Mouse (Mus musculus) embryonic facial prominence, embryonic 15.5 days (tissue): ENCODE data around the gene Cpm. TPM values are rescaled to one million over a fixed set of nuclear protein-coding genes. Genes with fewer than 3 reads are reported as not detected.
"Not testable (repeated sequence)": the region's sequence is repeated elsewhere in the genome, so short reads cannot be mapped to it uniquely, and the experiment has no call there.

Experiments
- ATAC-seq: fragments of 200-750 bp; cut with Nextera tagmentation; 2 replicates; pipeline ENCODE4 v1.8.0; 2017; ENCODE audit warnings: low read depth, moderate TSS enrichment; ENCODE audit not compliant: insufficient number of reproducible peaks, low FRiP score, low TSS enrichment
- H3K27ac ChIP-seq: fragments of 300-500 bp; sonication (generic); replicated peaks from 2 replicates; pipeline ENCODE4 v1.5.1; 2015; ENCODE audit warnings: mild to moderate bottlenecking, inconsistent platforms
- H3K27me3 ChIP-seq: fragments of 300-500 bp; sonication (generic); 2 replicates; pipeline ENCODE4 v1.6.1; 2015; ENCODE audit warnings: inconsistent platforms
- H3K36me3 ChIP-seq: fragments of 300-500 bp; sonication (generic); 2 replicates; pipeline ENCODE4 v1.6.1; 2015; ENCODE audit warnings: mild to moderate bottlenecking, inconsistent platforms
- H3K4me1 ChIP-seq: fragments of 300-500 bp; sonication (generic); 2 replicates; pipeline ENCODE4 v1.6.1; 2015; ENCODE audit warnings: inconsistent platforms
- H3K4me2 ChIP-seq: fragments of 300-500 bp; sonication (generic); replicated peaks from 2 replicates; pipeline ENCODE4 v1.6.1; 2015; ENCODE audit warnings: mild to moderate bottlenecking, inconsistent platforms
- H3K4me3 ChIP-seq: fragments of 300-500 bp; sonication (generic); replicated peaks from 2 replicates; pipeline ENCODE4 v1.5.1; 2015; ENCODE audit warnings: mild to moderate bottlenecking, inconsistent platforms
- H3K9ac ChIP-seq: fragments of 300-500 bp; sonication (generic); 2 replicates; pipeline ENCODE4 v1.6.1; 2015; ENCODE audit warnings: inconsistent platforms
- H3K9me3 ChIP-seq: fragments of 300-500 bp; sonication (generic); replicated peaks from 2 replicates; pipeline ENCODE4 v1.6.1; 2016; ENCODE audit warnings: inconsistent platforms
- WGBS: fragments of 180-500 bp; shearing (Covaris S2); methylation state at CpG from one replicate; pipeline ENCODE4 v1.1.7; 2015; 5-methylcytosine and 5-hydroxymethylcytosine counted together
- polyA plus RNA-seq: library from polyadenylated mRNA; unstranded; fragments of >200 nt; fragmentation: Nextera tagmentation; extraction: Ambion mirVana; gene quantifications from 2 replicates; pipeline ENCODE4 v1.2.1, GENCODE M21; 2015

The Cpm gene
- polyA plus RNA-seq, 1 experiment from 2014 or later = 68.7 TPM

GRCm38 (mm10) chr10:117730637-117731203 is 101.4 kb downstream of the Cpm start:
- no peak overlapping the region for H3K27ac ChIP-seq

GRCm38 (mm10) chr10:117731244-117732101 is 102.2 kb downstream of the Cpm start:
- H3K4me1 ChIP-seq = no peaks in the 10 kb centered on the region
- H3K9ac ChIP-seq = no peak overlapping the region
- no peak overlapping the region for H3K4me3 ChIP-seq
- H3K9me3 ChIP-seq = no peaks in the 10 kb centered on the region
- no peak overlapping the region for H3K27ac ChIP-seq
- no peak overlapping the region for H3K4me2 ChIP-seq
- peaks cover 4% of the 10 kb centered on the region for H3K36me3 ChIP-seq
- 59% methylated on average over 14 of the region's 15 CpGs for WGBS
- no peaks in the 10 kb centered on the region for H3K27me3 ChIP-seq
- no peak; the same call in 1 of the 2 replicates for ATAC-seq

More at GRCm38 (mm10) chr10:117730637-117731203, 101.4 kb downstream of the Cpm start:
- no peak overlapping the region for H3K4me2 ChIP-seq
- 88% methylated on average over 12 of the region's 12 CpGs for WGBS
- H3K36me3 ChIP-seq = no peaks in the 10 kb centered on the region
- H3K9me3 ChIP-seq = no peaks in the 10 kb centered on the region
- H3K4me1 ChIP-seq = no peaks in the 10 kb centered on the region
- H3K27me3 ChIP-seq = no peaks in the 10 kb centered on the region
- no peak for ATAC-seq
- H3K9ac ChIP-seq = no peak overlapping the region
- no peak overlapping the region for H3K4me3 ChIP-seq

- Histone ChIP-seq H3K4me3 (no peak overlapping the region), H3K9me3 (no peaks in the 10 kb centered on the region), H3K4me2 (no peak overlapping the region), H3K27me3 (no peaks in the 10 kb centered on the region), H3K9ac (no peak overlapping the region), H3K4me1 (no peaks in the 10 kb centered on the region), H3K36me3 (peaks cover 11% of the 10 kb centered on the region), H3K27ac (no peak overlapping the region)
- ATAC-seq = no peak
- WGBS = 85% methylated on average over 5 of the region's 5 CpGs
Observed at GRCm38 (mm10) chr10:117732184-117732583, 102.9 kb downstream of the Cpm start.

GRCm38 (mm10) chr10:117732962-117733592 is 103.8 kb downstream of the Cpm start:
- no peak for ATAC-seq
- 84% methylated on average over 14 of the region's 14 CpGs for WGBS
- H3K4me3 ChIP-seq = no peak overlapping the region
- no peaks in the 10 kb centered on the region for H3K9me3 ChIP-seq
- H3K9ac ChIP-seq = no peak overlapping the region
- H3K27ac ChIP-seq = no peak overlapping the region
- no peak overlapping the region for H3K4me2 ChIP-seq
- H3K36me3 ChIP-seq = peaks cover 20% of the 10 kb centered on the region
- H3K27me3 ChIP-seq = no peaks in the 10 kb centered on the region
- no peaks in the 10 kb centered on the region for H3K4me1 ChIP-seq

GRCm38 (mm10) chr10:117733626-117734025 is 104.3 kb downstream of the Cpm start:
- ATAC-seq, H3K4me2 ChIP-seq, H3K9ac ChIP-seq, H3K27me3 ChIP-seq, H3K4me1 ChIP-seq, H3K4me3 ChIP-seq, H3K9me3 ChIP-seq, H3K27ac ChIP-seq: not testable (repeated sequence)
- WGBS = 80% methylated on average over 8 of the region's 8 CpGs
- H3K36me3 ChIP-seq = peaks cover 26% of the 10 kb centered on the region

- not testable (repeated sequence) for ATAC-seq, H3K9me3 ChIP-seq, H3K27me3 ChIP-seq, H3K4me1 ChIP-seq, H3K27ac ChIP-seq, H3K4me2 ChIP-seq, H3K9ac ChIP-seq, H3K4me3 ChIP-seq
- WGBS = 83% methylated on average over 9 of the region's 10 CpGs
- H3K36me3 ChIP-seq = peaks cover 32% of the 10 kb centered on the region
Observed at GRCm38 (mm10) chr10:117734104-117734852, 105.0 kb downstream of the Cpm start.

- not testable (repeated sequence) for ATAC-seq, H3K9me3 ChIP-seq, H3K4me3 ChIP-seq, H3K4me1 ChIP-seq, H3K9ac ChIP-seq, H3K27ac ChIP-seq, H3K27me3 ChIP-seq, H3K4me2 ChIP-seq
- H3K36me3 ChIP-seq = peaks cover 43% of the 10 kb centered on the region
- 90% methylated on average over 12 of the region's 12 CpGs for WGBS
Observed at GRCm38 (mm10) chr10:117735396-117735795, 106.1 kb downstream of the Cpm start.

GRCm38 (mm10) chr10:117736573-117736972 is 107.3 kb downstream of the Cpm start:
- WGBS = 86% methylated on average over 5 of the region's 5 CpGs
- H3K36me3 ChIP-seq = peaks cover 43% of the 10 kb centered on the region
- no peak overlapping the region for H3K9ac ChIP-seq
- no peak overlapping the region for H3K4me2 ChIP-seq
- ATAC-seq = no peak
- H3K4me1 ChIP-seq = no peaks in the 10 kb centered on the region
- no peaks in the 10 kb centered on the region for H3K9me3 ChIP-seq
- H3K27me3 ChIP-seq = no peaks in the 10 kb centered on the region
- H3K4me3 ChIP-seq = no peak overlapping the region
- no peak overlapping the region for H3K27ac ChIP-seq

Other genes starting within 250 kb of the Cpm start
- gene Cpsf6, start 249.5 kb upstream of the Cpm start, polyA plus RNA-seq = 124 and 127 TPM in 2 replicates
- gene Mdm2, start 81.3 kb downstream of the Cpm start, polyA plus RNA-seq = 43.9 and 57.8 TPM in 2 replicates
- 20.9 and 22.7 TPM in 2 replicates for gene Slc35e3, start 116.9 kb downstream of the Cpm start, polyA plus RNA-seq
- gene Nup107, start 163.2 kb downstream of the Cpm start, polyA plus RNA-seq = 50.7 and 50.8 TPM in 2 replicates
- gene Rap1b, start 216.5 kb downstream of the Cpm start, polyA plus RNA-seq = 170 and 174 TPM in 2 replicates